Mouse (Mus musculus): ENCODE results near the gene Ppp1r27. TPM values are rescaled to one million over a fixed set of nuclear protein-coding genes. Genes with fewer than 3 reads are reported as not detected.
A peak's percentile ranks its signal among the peaks of the same experiment; 100 is the strongest.
"Not testable (repeated sequence)": the region's sequence is repeated elsewhere in the genome, so short reads cannot be mapped to it uniquely, and the experiment has no call there.

Gene Ppp1r27
- polyA plus RNA-seq (2014; fragmentation: Nextera tagmentation; extraction: Ambion mirVana): not detected in 2 replicates

GRCm38 (mm10) chr11:120550810-120551440, at the start of gene Ppp1r27:
Gene Ppp1r27, minus strand, starts transcription at chr11:120551132.
- H3K4me1 ChIP-seq (ENCODE audit: control insufficient read depth, insufficient read depth, low read length): peaks cover 18% of the 10 kb centered on the region
- WGBS: 96% methylated on average over 28 of the region's 28 CpGs
- peak within 1 kb of the TSS; percentile 98 for H3K4me3 ChIP-seq (replicated peaks; ENCODE audit: low read depth, low read length)
- peak within 1 kb of the TSS; percentile 94 for H3K4me2 ChIP-seq (ENCODE audit: low read length)
- DNase-seq: no peak
- H3K9me3 ChIP-seq (ENCODE audit: control insufficient read depth, low read length): no peaks in the 10 kb centered on the region
- no peak for ATAC-seq (ENCODE audit: low FRiP score, low TSS enrichment)
- H3K9ac ChIP-seq (replicated peaks; ENCODE audit: low read length): peak within 1 kb of the TSS; percentile 93
- H3K36me3 ChIP-seq (ENCODE audit: control insufficient read depth, insufficient read depth, low read length): no peaks in the 10 kb centered on the region
- H3K27ac ChIP-seq (replicated peaks; ENCODE audit: low read depth, low read length): peak within 1 kb of the TSS; percentile 81
- H3K27me3 ChIP-seq (ENCODE audit: control insufficient read depth, insufficient read depth, low read length): no peaks in the 10 kb centered on the region

- H3K27me3 ChIP-seq (ENCODE audit: control insufficient read depth, insufficient read depth, low read length): no peaks in the 10 kb centered on the region
- no peak overlapping the region for H3K9ac ChIP-seq (replicated peaks; ENCODE audit: low read length)
- H3K4me2 ChIP-seq (ENCODE audit: low read length): no peak overlapping the region
- DNase-seq: no peak
- no peak for ATAC-seq (ENCODE audit: low FRiP score, low TSS enrichment)
- H3K4me1 ChIP-seq (ENCODE audit: control insufficient read depth, insufficient read depth, low read length): peaks cover 17% of the 10 kb centered on the region
- H3K9me3 ChIP-seq (ENCODE audit: control insufficient read depth, low read length): no peaks in the 10 kb centered on the region
- H3K36me3 ChIP-seq (ENCODE audit: control insufficient read depth, insufficient read depth, low read length): peaks cover 55% of the 10 kb centered on the region
- H3K27ac ChIP-seq (replicated peaks; ENCODE audit: low read depth, low read length): no peak overlapping the region
- no peak overlapping the region for H3K4me3 ChIP-seq (replicated peaks; ENCODE audit: low read depth, low read length)
- 94% methylated on average over 3 of the region's 3 CpGs for WGBS
Observed at GRCm38 (mm10) chr11:120600716-120601115, 49.8 kb upstream of the Ppp1r27 start.

- H3K4me1 ChIP-seq (ENCODE audit: control insufficient read depth, insufficient read depth, low read length): peaks cover 17% of the 10 kb centered on the region
- ATAC-seq (ENCODE audit: low FRiP score, low TSS enrichment): no peak
- H3K9ac ChIP-seq (replicated peaks; ENCODE audit: low read length): peak overlapping the region; percentile 97; the same call in 1 of the 2 replicates
- H3K27me3 ChIP-seq (ENCODE audit: control insufficient read depth, insufficient read depth, low read length): no peaks in the 10 kb centered on the region
- no peak for DNase-seq
- H3K4me3 ChIP-seq (replicated peaks; ENCODE audit: low read depth, low read length): peak overlapping the region; percentile 98
- H3K36me3 ChIP-seq (ENCODE audit: control insufficient read depth, insufficient read depth, low read length): peaks cover 54% of the 10 kb centered on the region
- WGBS: 54% methylated on average over 17 of the region's 17 CpGs
- no peak overlapping the region for H3K27ac ChIP-seq (replicated peaks; ENCODE audit: low read depth, low read length)
- no peaks in the 10 kb centered on the region for H3K9me3 ChIP-seq (ENCODE audit: control insufficient read depth, low read length)
- peak overlapping the region; percentile 96 for H3K4me2 ChIP-seq (ENCODE audit: low read length)
Observed at GRCm38 (mm10) chr11:120598990-120599549, 48.1 kb upstream of the Ppp1r27 start.

- Histone ChIP-seq H3K4me1 (ENCODE audit: control insufficient read depth, insufficient read depth, low read length) (peaks cover 17% of the 10 kb centered on the region), H3K9me3 (ENCODE audit: control insufficient read depth, low read length) (no peaks in the 10 kb centered on the region), H3K4me3 (replicated peaks; ENCODE audit: low read depth, low read length) (peak within 1 kb of the TSS; percentile 98), H3K9ac (replicated peaks; ENCODE audit: low read length) (peak within 1 kb of the TSS; percentile 97), H3K27ac (replicated peaks; ENCODE audit: low read depth, low read length) (peak within 1 kb of the TSS; percentile 88), H3K36me3 (ENCODE audit: control insufficient read depth, insufficient read depth, low read length) (peaks cover 54% of the 10 kb centered on the region), H3K27me3 (ENCODE audit: control insufficient read depth, insufficient read depth, low read length) (no peaks in the 10 kb centered on the region), H3K4me2 (ENCODE audit: low read length) (peak within 1 kb of the TSS; percentile 96)
- peak; percentile 99 for DNase-seq
- ATAC-seq (ENCODE audit: low FRiP score, low TSS enrichment): peak; percentile 99
- WGBS: under 1% methylated on average over 88 of the region's 88 CpGs
Observed at GRCm38 (mm10) chr11:120598283-120598989, 47.5 kb upstream of the Ppp1r27 start, which contains the start of the genes Alyref and Anapc11. Gene Alyref, minus strand, starts transcription at chr11:120598365. Gene Anapc11, plus strand, starts transcription at chr11:120598421.

- 5% methylated on average over 91 of the region's 99 CpGs for WGBS
- peak overlapping the region; percentile 97 for H3K9ac ChIP-seq (replicated peaks; ENCODE audit: low read length)
- peaks cover 17% of the 10 kb centered on the region for H3K4me1 ChIP-seq (ENCODE audit: control insufficient read depth, insufficient read depth, low read length)
- H3K36me3 ChIP-seq (ENCODE audit: control insufficient read depth, insufficient read depth, low read length): peaks cover 56% of the 10 kb centered on the region
- H3K4me2 ChIP-seq (ENCODE audit: low read length): peak overlapping the region; percentile 96
- H3K9me3 ChIP-seq (ENCODE audit: control insufficient read depth, low read length): no peaks in the 10 kb centered on the region
- peak; percentile 75 for ATAC-seq (ENCODE audit: low FRiP score, low TSS enrichment)
- peak; percentile 10 for DNase-seq
- H3K27me3 ChIP-seq (ENCODE audit: control insufficient read depth, insufficient read depth, low read length): no peaks in the 10 kb centered on the region
- H3K27ac ChIP-seq (replicated peaks; ENCODE audit: low read depth, low read length): peak overlapping the region; percentile 88
- H3K4me3 ChIP-seq (replicated peaks; ENCODE audit: low read depth, low read length): peak overlapping the region; percentile 98
Observed at GRCm38 (mm10) chr11:120597240-120598235, 46.6 kb upstream of the Ppp1r27 start.

- Histone ChIP-seq H3K4me3 (replicated peaks; ENCODE audit: low read depth, low read length) (no peak overlapping the region), H3K4me1 (ENCODE audit: control insufficient read depth, insufficient read depth, low read length) (no peaks in the 10 kb centered on the region), H3K36me3 (ENCODE audit: control insufficient read depth, insufficient read depth, low read length) (peaks cover 81% of the 10 kb centered on the region), H3K27me3 (ENCODE audit: control insufficient read depth, insufficient read depth, low read length) (no peaks in the 10 kb centered on the region), H3K4me2 (ENCODE audit: low read length) (no peak overlapping the region), H3K9ac (replicated peaks; ENCODE audit: low read length) (no peak overlapping the region), H3K27ac (replicated peaks; ENCODE audit: low read depth, low read length) (no peak overlapping the region), H3K9me3 (ENCODE audit: control insufficient read depth, low read length) (no peaks in the 10 kb centered on the region)
- DNase-seq (no peak), ATAC-seq (ENCODE audit: low FRiP score, low TSS enrichment) (no peak)
- WGBS: over 99% methylated on average over 6 of the region's 6 CpGs
Observed at GRCm38 (mm10) chr11:120588531-120588930, 37.6 kb upstream of the Ppp1r27 start.

- no peaks in the 10 kb centered on the region for H3K27me3 ChIP-seq (ENCODE audit: control insufficient read depth, insufficient read depth, low read length)
- H3K9ac ChIP-seq (replicated peaks; ENCODE audit: low read length): no peak overlapping the region
- H3K36me3 ChIP-seq (ENCODE audit: control insufficient read depth, insufficient read depth, low read length): peaks cover 53% of the 10 kb centered on the region
- H3K4me3 ChIP-seq (replicated peaks; ENCODE audit: low read depth, low read length): no peak overlapping the region
- DNase-seq: no peak
- H3K4me2 ChIP-seq (ENCODE audit: low read length): no peak overlapping the region
- WGBS: 97% methylated on average over 1 of the region's 1 CpGs
- H3K9me3 ChIP-seq (ENCODE audit: control insufficient read depth, low read length): no peaks in the 10 kb centered on the region
- H3K27ac ChIP-seq (replicated peaks; ENCODE audit: low read depth, low read length): no peak overlapping the region
- peaks cover 21% of the 10 kb centered on the region for H3K4me1 ChIP-seq (ENCODE audit: control insufficient read depth, insufficient read depth, low read length)
- no peak for ATAC-seq (ENCODE audit: low FRiP score, low TSS enrichment)
Observed at GRCm38 (mm10) chr11:120583937-120584336, 33.0 kb upstream of the Ppp1r27 start.

- not testable (repeated sequence) for ATAC-seq (ENCODE audit: low FRiP score, low TSS enrichment); H3K4me3 ChIP-seq (replicated peaks; ENCODE audit: low read depth, low read length); H3K27ac ChIP-seq (replicated peaks; ENCODE audit: low read depth, low read length); DNase-seq; H3K9ac ChIP-seq (replicated peaks; ENCODE audit: low read length); H3K4me2 ChIP-seq (ENCODE audit: low read length); H3K9me3 ChIP-seq (ENCODE audit: control insufficient read depth, low read length); H3K27me3 ChIP-seq (ENCODE audit: control insufficient read depth, insufficient read depth, low read length)
- Histone ChIP-seq H3K4me1 (ENCODE audit: control insufficient read depth, insufficient read depth, low read length) (peaks cover 21% of the 10 kb centered on the region), H3K36me3 (ENCODE audit: control insufficient read depth, insufficient read depth, low read length) (peaks cover 53% of the 10 kb centered on the region)
- 86% methylated on average over 2 of the region's 2 CpGs for WGBS
Observed at GRCm38 (mm10) chr11:120582982-120583293, 32.0 kb upstream of the Ppp1r27 start.
